Mouse (Mus musculus): ENCODE data around the gene Nxpe5.

GRCm38 (mm10) chr5:138229511-138229910 lies 3.8 kb downstream of the Nxpe5 start:
- no peak for TF ChIP-seq POLR2A (IDR thresholded peaks at IDR 0.05; ENCODE audit: low read depth, low read length)
- no peak for TF ChIP-seq CTCF (conservative IDR thresholded peaks at IDR 0.05; ENCODE audit: insufficient read depth, insufficient read length, low read depth, low read length)

Measured in kidney, adult 2 months (tissue).